Mouse (Mus musculus) lung, postnatal 0 days (tissue): ENCODE data around the gene Rpl18. TPM values are rescaled to one million over a fixed set of nuclear protein-coding genes. Genes with fewer than 3 reads are reported as not detected.

Experiments
- ATAC-seq: fragments of 200-750 bp; cut with Nextera tagmentation; 2 replicates; pipeline ENCODE4 v1.8.0; 2017; ENCODE audit warnings: moderate library complexity
- DNase-seq: peaks from one replicate; pipeline ENCODE4 v3.0.0-alpha.2; 2016; ENCODE audit warnings: low spot score
- H3K27ac ChIP-seq: fragments of 300-500 bp; sonication (generic); 2 replicates; pipeline ENCODE4 v1.5.1; 2014; ENCODE audit warnings: antibody characterized with exemption, mild to moderate bottlenecking, low read length, mixed read lengths
- H3K27me3 ChIP-seq: fragments of 300-500 bp; sonication (generic); replicated peaks from 2 replicates; pipeline ENCODE4 v1.6.1; 2014; ENCODE audit warnings: low read length, mixed read lengths; ENCODE audit not compliant: insufficient read depth
- H3K36me3 ChIP-seq: fragments of 300-500 bp; sonication (generic); 2 replicates; pipeline ENCODE4 v1.6.1; 2014; ENCODE audit warnings: low read length, mixed read lengths; ENCODE audit not compliant: insufficient read depth
- H3K4me1 ChIP-seq: fragments of 300-500 bp; sonication (generic); 2 replicates; pipeline ENCODE4 v1.6.1; 2014; ENCODE audit warnings: antibody characterized with exemption, low read depth, low read length, mixed read lengths; ENCODE audit not compliant: insufficient read depth
- H3K4me2 ChIP-seq: fragments of 300-500 bp; sonication (generic); replicated peaks from 2 replicates; pipeline ENCODE4 v1.6.1; 2014; ENCODE audit warnings: low read depth, mild to moderate bottlenecking, low read length, moderate library complexity, mixed read lengths
- H3K4me3 ChIP-seq: fragments of 300-500 bp; sonication (generic); 2 replicates; pipeline ENCODE4 v1.5.1; 2014; ENCODE audit warnings: low read depth, low read length
- H3K9ac ChIP-seq: fragments of 300-500 bp; sonication (generic); replicated peaks from 2 replicates; pipeline ENCODE4 v1.6.1; 2014; ENCODE audit warnings: low read depth, mild to moderate bottlenecking
- H3K9me3 ChIP-seq: fragments of 300-500 bp; sonication (generic); 2 replicates; pipeline ENCODE4 v1.6.1; 2016; ENCODE audit warnings: low read length, mixed read lengths
- CTCF ChIP-seq: IDR thresholded peaks from 2 replicates; pipeline ENCODE4 v1.5.1; 2016; ENCODE audit warnings: antibody characterized with exemption, mild to moderate bottlenecking
- EP300 ChIP-seq: IDR thresholded peaks from 2 replicates; pipeline ENCODE4 v1.6.1; 2016; ENCODE audit warnings: antibody characterized with exemption, mild to moderate bottlenecking, control low read depth
- WGBS: fragments of 180-500 bp; shearing (Covaris S2); extraction: QIAGEN DNeasy Blood & Tissue Kit; methylation state at CpG from one replicate; pipeline ENCODE4 v1.1.7; 2014; 5-methylcytosine and 5-hydroxymethylcytosine counted together
- polyA plus RNA-seq: library from polyadenylated mRNA; unstranded; fragments of >200 nt; fragmentation: Nextera tagmentation; extraction: Ambion mirVana; gene quantifications from 2 replicates; pipeline ENCODE4 v1.2.1, GENCODE M21; 2015

Rpl18 gene
- polyA plus RNA-seq, 1 experiment from 2014 or later, result 782 TPM

GRCm38 (mm10) chr7:45716460-45716857 lies 1.2 kb downstream of the Rpl18 start:
- Histone ChIP-seq H3K4me2 (peak overlapping the region; percentile 60), H3K4me3 (0 out of 2 replicates have a peak overlapping the region, but pooled peaks have one; percentile 14), H3K27me3 (no peaks in the 10 kb centered on the region), H3K36me3 (peaks cover 13% of the 10 kb centered on the region), H3K9ac (no peak overlapping the region), H3K4me1 (peaks cover 18% of the 10 kb centered on the region), H3K27ac (0 out of 2 replicates have a peak overlapping the region, but pooled peaks have one; percentile 15), H3K9me3 (no peaks in the 10 kb centered on the region)
- TF ChIP-seq CTCF, result no peak
- TF ChIP-seq EP300, result no peak
- ATAC-seq, result no peak
- 84% methylated on average over 3 of the region's 3 CpGs for whole genome bisulfite sequencing
- DNase-seq, result no peak

- peak overlapping the region; percentile 90 for H3K27ac ChIP-seq
- H3K4me1 ChIP-seq, result peaks cover 18% of the 10 kb centered on the region
- peak overlapping the region; percentile 84 for H3K9ac ChIP-seq
- TF ChIP-seq EP300, result no peak
- no peak for TF ChIP-seq CTCF
- no peaks in the 10 kb centered on the region for H3K27me3 ChIP-seq
- H3K4me2 ChIP-seq, result peak overlapping the region; percentile 60
- 5% methylated on average over 31 of the region's 31 CpGs for WGBS
- DNase-seq (no peak), ATAC-seq (0 out of 2 replicates have a peak, but pooled peaks have one; percentile 1)
- H3K4me3 ChIP-seq, result peak overlapping the region; percentile 79
- H3K36me3 ChIP-seq, result peaks cover 13% of the 10 kb centered on the region
- no peaks in the 10 kb centered on the region for H3K9me3 ChIP-seq
Measured at GRCm38 (mm10) chr7:45716952-45717917, 2.0 kb downstream of the Rpl18 start.

GRCm38 (mm10) chr7:45717918-45718297 lies 2.7 kb downstream of the Rpl18 start, which contains the start of gene Sphk2:
Sphk2 (minus strand) TSS chr7:45718002.
- DNase-seq, result peak; percentile 99
- peaks cover 18% of the 10 kb centered on the region for H3K4me1 ChIP-seq

GRCm38 (mm10) chr7:45718331-45718730 lies 3.1 kb downstream of the Rpl18 start:
- H3K9me3 ChIP-seq, result no peaks in the 10 kb centered on the region
- H3K4me3 ChIP-seq, result peak overlapping the region; percentile 79
- H3K27me3 ChIP-seq, result no peaks in the 10 kb centered on the region
- peak; percentile 81 for DNase-seq
- peaks cover 18% of the 10 kb centered on the region for H3K4me1 ChIP-seq
- peaks cover 8% of the 10 kb centered on the region for H3K36me3 ChIP-seq
- no peak; the same call in 1 of the 2 replicates for TF ChIP-seq CTCF
- peak overlapping the region; percentile 55 for H3K4me2 ChIP-seq
- peak overlapping the region; percentile 90 for H3K27ac ChIP-seq
- ATAC-seq, result peak; percentile 10; the same call in 1 of the 2 replicates
- H3K9ac ChIP-seq, result peak overlapping the region; percentile 72
- WGBS, result under 1% methylated on average over 20 of the region's 20 CpGs

More at GRCm38 (mm10) chr7:45717918-45718297, 2.7 kb downstream of the Rpl18 start, which contains the start of gene Sphk2:
- H3K4me3 ChIP-seq, result peak within 1 kb of the TSS; percentile 79
- H3K9me3 ChIP-seq, result no peaks in the 10 kb centered on the region
- peak within 1 kb of the TSS; percentile 90 for H3K27ac ChIP-seq
- WGBS, result under 1% methylated on average over 39 of the region's 41 CpGs
- peak within 1 kb of the TSS; percentile 84 for H3K9ac ChIP-seq
- peak; percentile 74 for ATAC-seq
- peaks cover 10% of the 10 kb centered on the region for H3K36me3 ChIP-seq
- H3K27me3 ChIP-seq, result no peaks in the 10 kb centered on the region
- TF ChIP-seq CTCF (peak; percentile 33), EP300 (peak; percentile 72)
- H3K4me2 ChIP-seq, result peak within 1 kb of the TSS; percentile 60

GRCm38 (mm10) chr7:45719180-45719579 lies 3.9 kb downstream of the Rpl18 start:
- Histone ChIP-seq H3K36me3 (peaks cover 15% of the 10 kb centered on the region), H3K4me1 (peaks cover 18% of the 10 kb centered on the region), H3K4me3 (0 out of 2 replicates have a peak overlapping the region, but pooled peaks have one; percentile 79), H3K9me3 (no peaks in the 10 kb centered on the region), H3K4me2 (peak overlapping the region; percentile 55), H3K9ac (peak overlapping the region; percentile 72; the same call in 1 of the 2 replicates), H3K27ac (no peak overlapping the region), H3K27me3 (no peaks in the 10 kb centered on the region)
- no peak for ATAC-seq
- no peak for DNase-seq
- TF ChIP-seq EP300 (no peak), CTCF (no peak)
- 76% methylated on average over 10 of the region's 10 CpGs for WGBS

- H3K9me3 ChIP-seq, result no peaks in the 10 kb centered on the region
- H3K36me3 ChIP-seq, result peaks cover 17% of the 10 kb centered on the region
- no peak overlapping the region for H3K4me2 ChIP-seq
- DNase-seq (peak; percentile 4), ATAC-seq (no peak)
- no peak overlapping the region for H3K4me3 ChIP-seq
- H3K9ac ChIP-seq, result peak overlapping the region; percentile 72; the same call in 1 of the 2 replicates
- no peaks in the 10 kb centered on the region for H3K27me3 ChIP-seq
- no peak overlapping the region for H3K27ac ChIP-seq
- no peak for TF ChIP-seq CTCF
- TF ChIP-seq EP300, result no peak
- 81% methylated on average over 15 of the region's 16 CpGs for WGBS
- H3K4me1 ChIP-seq, result peaks cover 18% of the 10 kb centered on the region
Measured at GRCm38 (mm10) chr7:45719738-45720412, 4.6 kb downstream of the Rpl18 start.
